In genomic region chr15:98762670-98763529, GRCm38 (mm10) we compare ENCODE assay signal across 7 mouse cellular contexts. TPM values are rescaled to one million over a fixed set of nuclear protein-coding genes. Genes with fewer than 3 reads are reported as not detected.
A peak's percentile ranks its signal among the peaks of the same experiment; 100 is the strongest.
DNase-seq lines count a peak whose midpoint lies in the region; ATAC-seq lines count a peak whose summit lies in the region.

Arf3 (minus strand) TSS chr15:98763214.

- peak within 1 kb of the TSS; percentile 100 for H3K4me3 ChIP-seq in embryonic facial prominence, embryonic 11.5 days (ENCODE audit: low read depth, low read length)
- peak within 1 kb of the TSS; percentile 99 for H3K4me3 ChIP-seq in limb, embryonic 11.5 days (ENCODE audit: low read depth, low read length)
- H3K4me3 ChIP-seq in midbrain, embryonic 14.5 days (replicated peaks; ENCODE audit: low read depth, low read length) = peak within 1 kb of the TSS; percentile 99

- peak within 1 kb of the TSS; percentile 91 for H3K9ac ChIP-seq in embryonic facial prominence, embryonic 11.5 days (replicated peaks; ENCODE audit: low read length)
- H3K9ac ChIP-seq in limb, embryonic 11.5 days (ENCODE audit: low read length) = peak within 1 kb of the TSS; percentile 83
- peak within 1 kb of the TSS; percentile 94 for H3K9ac ChIP-seq in midbrain, embryonic 14.5 days (replicated peaks; ENCODE audit: low read length)

- no peaks in the 10 kb centered on the region for H3K27me3 ChIP-seq in embryonic facial prominence, embryonic 11.5 days (ENCODE audit: control insufficient read depth, insufficient read depth, low read length)
- H3K27me3 ChIP-seq in limb, embryonic 11.5 days (ENCODE audit: control insufficient read depth, insufficient read depth, low read length) = peaks cover 4% of the 10 kb centered on the region; the same call in 1 of the 2 replicates
- H3K27me3 ChIP-seq in midbrain, embryonic 14.5 days (ENCODE audit: control insufficient read depth, insufficient read depth, low read length) = peaks cover 6% of the 10 kb centered on the region; the same call in 1 of the 2 replicates

- peak within 1 kb of the TSS; percentile 70 for H3K27ac ChIP-seq in embryonic facial prominence, embryonic 11.5 days (replicated peaks; ENCODE audit: low read depth, low read length)
- H3K27ac ChIP-seq in limb, embryonic 11.5 days (replicated peaks; ENCODE audit: low read depth, low read length) = peak within 1 kb of the TSS; percentile 73
- peak within 1 kb of the TSS; percentile 93 for H3K27ac ChIP-seq in midbrain, embryonic 14.5 days (replicated peaks; ENCODE audit: low read depth, low read length)

- DNase-seq in adrenal gland, postnatal 14 days = peak; percentile 98
- DNase-seq in embryonic facial prominence, embryonic 11.5 days (ENCODE audit: low spot score) = peak; percentile 97
- peak; percentile 100 for DNase-seq in heart, adult 11 months
- peak; percentile 97 for DNase-seq in kidney, adult 18-20 months
- DNase-seq in limb, embryonic 11.5 days (ENCODE audit: low spot score) = peak; percentile 98
- DNase-seq in midbrain, embryonic 14.5 days = peak; percentile 98
- DNase-seq in spleen, adult 18-20 months = peak; percentile 96 to 97

- peaks cover 2% of the 10 kb centered on the region; the same call in 1 of the 2 replicates for H3K4me1 ChIP-seq in embryonic facial prominence, embryonic 11.5 days (ENCODE audit: control insufficient read depth, insufficient read depth, low read length)
- peaks cover 15% of the 10 kb centered on the region for H3K4me1 ChIP-seq in limb, embryonic 11.5 days (ENCODE audit: control insufficient read depth, insufficient read depth, low read length)
- peaks cover 17% of the 10 kb centered on the region for H3K4me1 ChIP-seq in midbrain, embryonic 14.5 days (ENCODE audit: control insufficient read depth, insufficient read depth, low read length)

- H3K4me2 ChIP-seq in embryonic facial prominence, embryonic 11.5 days (ENCODE audit: low read depth, low read length) = peak within 1 kb of the TSS; percentile 84
- peak within 1 kb of the TSS; percentile 81 for H3K4me2 ChIP-seq in limb, embryonic 11.5 days (ENCODE audit: low read depth, severe bottlenecking)
- peak within 1 kb of the TSS; percentile 75 for H3K4me2 ChIP-seq in midbrain, embryonic 14.5 days (ENCODE audit: low read length)

- WGBS in embryonic facial prominence, embryonic 11.5 days = under 1% methylated on average over 73 of the region's 76 CpGs
- WGBS in limb, embryonic 11.5 days = under 1% methylated on average over 75 of the region's 76 CpGs
- WGBS in midbrain, embryonic 14.5 days = under 1% methylated on average over 76 of the region's 76 CpGs

- H3K36me3 ChIP-seq in embryonic facial prominence, embryonic 11.5 days (replicated peaks; ENCODE audit: control insufficient read depth, insufficient read depth, low read depth, low read length) = no peaks in the 10 kb centered on the region; the same call in 1 of the 2 replicates
- peaks cover 2% of the 10 kb centered on the region; the same call in 1 of the 2 replicates for H3K36me3 ChIP-seq in limb, embryonic 11.5 days (ENCODE audit: control insufficient read depth, insufficient read depth, low read length)
- H3K36me3 ChIP-seq in midbrain, embryonic 14.5 days (ENCODE audit: control insufficient read depth, insufficient read depth, low read length) = peaks cover 14% of the 10 kb centered on the region; the same call in 1 of the 2 replicates

- H3K9me3 ChIP-seq in embryonic facial prominence, embryonic 11.5 days (replicated peaks; ENCODE audit: control insufficient read depth, low read length) = no peaks in the 10 kb centered on the region
- H3K9me3 ChIP-seq in limb, embryonic 11.5 days (ENCODE audit: control insufficient read depth, low read length) = no peaks in the 10 kb centered on the region
- no peaks in the 10 kb centered on the region for H3K9me3 ChIP-seq in midbrain, embryonic 14.5 days (ENCODE audit: control insufficient read depth, low read length)

- peak; percentile 88 for ATAC-seq in embryonic facial prominence, embryonic 11.5 days (replicated peaks; ENCODE audit: insufficient number of reproducible peaks, low FRiP score, low TSS enrichment, low read depth)
- ATAC-seq in limb, embryonic 11.5 days (ENCODE audit: insufficient number of reproducible peaks, low FRiP score, low TSS enrichment, low read depth) = peak; percentile 89
- ATAC-seq in midbrain, embryonic 14.5 days (ENCODE audit: low FRiP score, low TSS enrichment) = peak; percentile 96

RNA-seq across cellular contexts. Expression of gene Arf3, which starts in this region (rescaled TPM):
- 98.5 and 104 TPM in 2 replicates for total RNA-seq in adrenal gland, postnatal 14 days (2021)
- 24.5 and 28.7 TPM in 2 replicates for polyA plus RNA-seq in embryonic facial prominence, embryonic 11.5 days (2014; fragmentation: Nextera tagmentation; extraction: Ambion mirVana)
- polyA plus RNA-seq in limb, embryonic 11.5 days (2014; fragmentation: Nextera tagmentation; extraction: Ambion mirVana) = 34.7 and 36.4 TPM in 2 replicates
- 57.5 and 63.3 TPM in 2 replicates for polyA plus RNA-seq in midbrain, embryonic 14.5 days (2014; fragmentation: Nextera tagmentation; extraction: Ambion mirVana)

Comparison
In these comparisons a context has a peak if more than half of its experiments do, and no peak if none do; other contexts are left out.
1. Peak in every context shown above with its lines: DNase-seq, ATAC-seq, H3K4me3 ChIP-seq and H3K27ac ChIP-seq.